Mouse (Mus musculus) hindbrain, postnatal 0 days (tissue): Measurements from ENCODE around the gene Akr7a5. TPM values are rescaled to one million over a fixed set of nuclear protein-coding genes. Genes with fewer than 3 reads are reported as not detected.

Source experiments
- ATAC-seq: fragments of 200-750 bp; cut with Nextera tagmentation; 2 replicates; pipeline ENCODE4 v1.8.0; 2017; ENCODE audit warnings: mild to moderate bottlenecking, moderate TSS enrichment, moderate library complexity
- DNase-seq: peaks from one replicate; pipeline ENCODE4 v3.0.0-alpha.2; 2015; ENCODE audit warnings: low spot score
- H3K27ac ChIP-seq: fragments of 300-500 bp; sonication (generic); 2 replicates; pipeline ENCODE4 v1.5.1; 2014; ENCODE audit warnings: mild to moderate bottlenecking
- H3K27me3 ChIP-seq: fragments of 300-500 bp; sonication (generic); 2 replicates; pipeline ENCODE4 v1.6.1; 2014; ENCODE audit warnings: low read length, mixed read lengths; ENCODE audit not compliant: insufficient read depth
- H3K36me3 ChIP-seq: fragments of 300-500 bp; sonication (generic); 2 replicates; pipeline ENCODE4 v1.6.1; 2014; ENCODE audit warnings: low read length, mixed read lengths; ENCODE audit not compliant: insufficient read depth
- H3K4me1 ChIP-seq: fragments of 300-500 bp; sonication (generic); 2 replicates; pipeline ENCODE4 v1.6.1; 2014; ENCODE audit warnings: antibody characterized with exemption, low read length, mixed read lengths; ENCODE audit not compliant: insufficient read depth
- H3K4me2 ChIP-seq: fragments of 300-500 bp; sonication (generic); 2 replicates; pipeline ENCODE4 v1.6.1; 2014; ENCODE audit warnings: low read depth, mild to moderate bottlenecking, low read length, moderate library complexity, mixed read lengths
- H3K4me3 ChIP-seq: fragments of 300-500 bp; sonication (generic); 2 replicates; pipeline ENCODE4 v1.5.1; 2014; ENCODE audit warnings: low read length
- H3K9ac ChIP-seq: fragments of 300-500 bp; sonication (generic); replicated peaks from 2 replicates; pipeline ENCODE4 v1.6.1; 2014; ENCODE audit warnings: mild to moderate bottlenecking, low read length, moderate library complexity, mixed read lengths
- H3K9me3 ChIP-seq: fragments of 300-500 bp; sonication (generic); 2 replicates; pipeline ENCODE4 v1.6.1; 2016; ENCODE audit warnings: low read length, mixed read lengths
- CTCF ChIP-seq: IDR thresholded peaks from 2 replicates; pipeline ENCODE4 v1.5.1; 2016; ENCODE audit warnings: antibody characterized with exemption, control low read depth, low read depth
- WGBS: fragments of 180-500 bp; shearing (Covaris S2); extraction: QIAGEN DNeasy Blood & Tissue Kit; methylation state at CpG from one replicate; pipeline ENCODE4 v1.1.7; 2014; 5-methylcytosine and 5-hydroxymethylcytosine counted together
- polyA plus RNA-seq: library from polyadenylated mRNA; unstranded; fragments of >200 nt; fragmentation: Nextera tagmentation; extraction: Ambion mirVana; gene quantifications from 2 replicates; pipeline ENCODE4 v1.2.1, GENCODE M21; 2015
- total RNA-seq: library from RNA; depleted of rRNA; stranded (reverse); fragments of >200 nt; gene quantifications from 2 replicates; pipeline ENCODE4 v1.2.3, GENCODE M21; 2014

Akr7a5 gene
- total and polyA plus RNA-seq, 2 experiments from 2014 or later: 58.5 to 67.6 TPM

DNA sequence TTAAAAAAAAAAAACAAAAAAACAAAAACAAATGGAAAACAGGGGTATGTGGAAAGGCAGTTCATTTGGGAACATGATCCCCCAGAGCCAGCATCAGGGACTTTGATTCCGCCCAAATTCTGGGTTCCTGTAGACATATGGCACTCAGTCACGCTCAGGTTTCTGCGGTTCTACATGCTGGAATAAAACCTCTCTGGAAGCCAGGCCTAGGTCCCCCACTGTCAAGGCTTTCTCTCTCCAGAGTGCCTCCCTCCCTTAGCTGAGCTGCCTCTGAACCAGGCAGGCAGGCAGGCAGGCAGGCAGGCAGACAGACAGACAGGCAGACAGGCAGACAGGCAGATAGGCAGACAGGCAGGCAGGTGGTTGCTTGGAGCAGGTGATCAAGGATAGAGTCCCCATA is 40.4 kb upstream of the Akr7a5 start:
- WGBS: 84% methylated on average over 3 of the region's 3 CpGs
- no peak overlapping the region for H3K4me3 ChIP-seq
- H3K4me2 ChIP-seq: no peak overlapping the region
- DNase-seq: no peak
- no peak overlapping the region for H3K9ac ChIP-seq
- H3K4me1 ChIP-seq: peaks cover 7% of the 10 kb centered on the region; the same call in 1 of the 2 replicates
- no peak for ATAC-seq
- 0 out of 2 replicates have a peak, but pooled peaks cover 8% of the 10 kb centered on the region for H3K36me3 ChIP-seq
- H3K27me3 ChIP-seq: no peaks in the 10 kb centered on the region
- no peak for TF ChIP-seq CTCF
- no peak overlapping the region for H3K27ac ChIP-seq
- H3K9me3 ChIP-seq: no peaks in the 10 kb centered on the region

DNA sequence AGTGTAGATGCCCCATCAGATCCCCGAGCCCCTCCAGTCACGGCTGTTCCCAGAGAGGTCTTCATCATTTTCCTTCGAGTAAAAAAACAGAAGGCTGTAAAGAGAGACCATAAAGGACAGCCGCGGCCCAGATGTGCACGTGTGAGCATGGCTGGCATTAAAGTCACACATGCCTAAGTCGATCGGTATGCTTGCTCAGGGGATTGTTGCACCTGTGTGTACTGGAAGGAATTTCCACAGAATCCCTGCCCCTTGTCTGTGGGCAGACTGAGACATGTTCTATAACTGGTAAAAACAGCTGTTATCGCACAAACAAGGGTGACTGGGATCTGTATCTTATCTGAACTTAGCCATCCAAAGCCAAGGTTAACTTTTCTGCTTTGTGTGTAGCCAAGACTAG is 39.0 kb upstream of the Akr7a5 start:
- 88% methylated on average over 9 of the region's 9 CpGs for WGBS
- ATAC-seq (no peak), DNase-seq (no peak)
- Histone ChIP-seq H3K36me3 (0 out of 2 replicates have a peak, but pooled peaks cover 8% of the 10 kb centered on the region), H3K4me1 (peaks cover 7% of the 10 kb centered on the region; the same call in 1 of the 2 replicates), H3K27ac (no peak overlapping the region), H3K27me3 (no peaks in the 10 kb centered on the region), H3K4me2 (no peak overlapping the region), H3K9ac (no peak overlapping the region), H3K9me3 (no peaks in the 10 kb centered on the region), H3K4me3 (no peak overlapping the region)
- no peak for TF ChIP-seq CTCF

DNA sequence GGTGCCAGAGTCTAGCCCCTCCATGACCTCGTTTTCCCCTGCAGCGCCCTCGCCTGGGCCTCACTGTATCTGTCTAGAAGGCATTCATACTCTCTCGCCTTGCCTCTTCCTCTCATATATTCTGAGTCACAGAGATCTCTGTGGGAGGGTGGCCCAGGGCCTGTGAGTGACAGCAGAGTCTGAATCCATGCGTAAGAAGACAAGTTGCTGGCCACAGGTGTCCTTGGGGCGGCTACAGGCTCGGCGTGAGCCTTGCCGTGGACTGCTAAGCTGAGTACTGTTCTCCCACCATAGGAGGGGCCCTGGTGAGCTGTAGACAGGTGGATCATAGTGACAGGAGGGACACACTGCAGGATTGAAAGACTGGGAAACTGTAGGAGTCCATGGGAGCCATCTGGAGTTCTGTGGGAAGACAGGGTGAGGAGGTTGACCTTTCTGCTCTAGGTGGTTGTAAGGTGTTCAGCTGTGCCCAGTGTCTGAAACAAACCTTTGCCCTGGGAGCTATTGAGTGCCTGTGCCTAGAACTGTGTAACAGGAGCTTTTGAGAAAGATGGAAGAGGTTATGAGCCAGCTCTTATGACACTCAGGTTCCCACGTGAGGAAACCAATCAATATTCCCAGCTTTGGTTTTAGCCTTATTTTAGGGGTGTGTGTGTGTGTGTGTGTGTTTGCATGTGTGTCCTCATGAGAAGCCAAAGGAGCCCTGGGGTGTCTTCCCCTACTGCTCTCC is 37.4 kb upstream of the Akr7a5 start:
- Histone ChIP-seq H3K4me3 (no peak overlapping the region), H3K4me1 (no peaks in the 10 kb centered on the region), H3K4me2 (no peak overlapping the region), H3K36me3 (0 out of 2 replicates have a peak, but pooled peaks cover 8% of the 10 kb centered on the region), H3K9ac (no peak overlapping the region), H3K27ac (no peak overlapping the region), H3K27me3 (no peaks in the 10 kb centered on the region), H3K9me3 (no peaks in the 10 kb centered on the region)
- DNase-seq (no peak), ATAC-seq (no peak)
- 79% methylated on average over 10 of the region's 10 CpGs for whole genome bisulfite sequencing
- TF ChIP-seq CTCF: no peak

DNA sequence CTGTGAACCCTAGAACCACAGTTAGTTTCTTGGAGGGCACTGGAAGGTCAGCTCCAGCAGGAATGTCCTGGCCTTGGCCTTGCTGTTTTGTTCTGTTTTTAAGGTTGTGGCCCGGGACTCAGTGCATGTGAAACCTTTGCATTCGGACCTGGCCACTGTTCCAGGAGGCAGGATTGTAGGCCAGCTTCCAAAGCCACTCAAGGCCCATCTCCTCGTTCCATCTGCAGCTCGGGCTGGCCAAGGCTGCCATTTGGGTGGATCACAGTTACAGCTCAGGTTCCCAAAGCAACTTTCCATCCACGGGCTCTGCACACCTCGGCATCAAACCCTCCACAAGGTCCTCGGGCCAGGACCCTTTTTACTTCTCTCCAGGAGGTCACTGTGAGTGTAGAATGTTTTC is 36.0 kb upstream of the Akr7a5 start:
- Histone ChIP-seq H3K27me3 (no peaks in the 10 kb centered on the region), H3K36me3 (0 out of 2 replicates have a peak, but pooled peaks cover 8% of the 10 kb centered on the region), H3K4me3 (no peak overlapping the region), H3K4me1 (no peaks in the 10 kb centered on the region), H3K4me2 (no peak overlapping the region), H3K9ac (no peak overlapping the region), H3K27ac (no peak overlapping the region), H3K9me3 (no peaks in the 10 kb centered on the region)
- WGBS: 86% methylated on average over 7 of the region's 7 CpGs
- no peak for ATAC-seq
- no peak for DNase-seq
- no peak for TF ChIP-seq CTCF

DNA sequence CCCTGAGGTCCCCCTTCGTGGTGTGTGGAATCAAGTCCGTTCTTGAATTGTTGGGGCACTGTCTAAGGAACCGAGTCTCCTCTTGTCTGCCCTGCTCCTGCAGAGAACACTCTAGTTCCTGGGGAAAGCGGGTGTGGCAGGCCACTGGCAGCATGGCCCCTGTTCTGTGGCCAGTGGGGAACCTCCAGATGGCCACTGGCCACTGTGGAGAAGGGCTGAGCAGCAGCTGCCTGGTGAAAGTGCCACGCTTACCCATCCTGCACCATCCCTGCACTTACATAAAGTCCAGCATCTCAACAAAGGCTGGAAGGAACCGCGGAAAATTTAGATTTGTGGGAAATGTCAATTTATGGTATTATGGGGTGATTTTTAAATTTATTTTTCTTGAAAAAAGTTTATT is 34.1 kb upstream of the Akr7a5 start:
- Histone ChIP-seq H3K9ac (no peak overlapping the region), H3K4me1 (no peaks in the 10 kb centered on the region), H3K27me3 (no peaks in the 10 kb centered on the region), H3K27ac (no peak overlapping the region), H3K36me3 (peaks cover 25% of the 10 kb centered on the region), H3K4me3 (no peak overlapping the region), H3K4me2 (no peak overlapping the region), H3K9me3 (no peaks in the 10 kb centered on the region)
- DNase-seq (no peak), ATAC-seq (no peak)
- 69% methylated on average over 7 of the region's 7 CpGs for WGBS
- TF ChIP-seq CTCF: no peak

DNA sequence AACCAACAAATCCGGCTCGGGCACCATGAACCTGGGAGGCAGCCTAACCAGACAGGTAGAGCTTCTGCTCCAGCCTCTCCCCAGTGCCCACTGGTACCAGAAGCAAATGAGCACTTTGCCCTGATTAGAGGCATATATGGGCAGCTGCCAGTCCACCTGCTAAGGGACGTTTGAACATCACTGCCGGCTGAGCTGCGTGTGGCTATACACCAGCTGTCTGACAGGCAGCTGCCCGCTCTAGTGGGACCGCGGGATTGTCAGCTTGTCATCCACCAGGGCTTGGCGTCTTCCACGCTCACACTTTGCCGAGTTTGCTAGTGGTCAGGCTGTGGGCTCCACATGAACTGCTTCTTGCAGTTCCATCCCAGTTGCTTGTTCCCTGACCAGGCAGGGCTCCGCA is 30.0 kb upstream of the Akr7a5 start:
- no peak for ATAC-seq
- Histone ChIP-seq H3K4me2 (no peak overlapping the region), H3K27ac (no peak overlapping the region), H3K9me3 (no peaks in the 10 kb centered on the region), H3K27me3 (no peaks in the 10 kb centered on the region), H3K4me3 (no peak overlapping the region), H3K36me3 (peaks cover 24% of the 10 kb centered on the region), H3K4me1 (no peaks in the 10 kb centered on the region; the same call in 1 of the 2 replicates), H3K9ac (no peak overlapping the region)
- WGBS: 76% methylated on average over 12 of the region's 12 CpGs
- DNase-seq: no peak
- no peak for TF ChIP-seq CTCF

DNA sequence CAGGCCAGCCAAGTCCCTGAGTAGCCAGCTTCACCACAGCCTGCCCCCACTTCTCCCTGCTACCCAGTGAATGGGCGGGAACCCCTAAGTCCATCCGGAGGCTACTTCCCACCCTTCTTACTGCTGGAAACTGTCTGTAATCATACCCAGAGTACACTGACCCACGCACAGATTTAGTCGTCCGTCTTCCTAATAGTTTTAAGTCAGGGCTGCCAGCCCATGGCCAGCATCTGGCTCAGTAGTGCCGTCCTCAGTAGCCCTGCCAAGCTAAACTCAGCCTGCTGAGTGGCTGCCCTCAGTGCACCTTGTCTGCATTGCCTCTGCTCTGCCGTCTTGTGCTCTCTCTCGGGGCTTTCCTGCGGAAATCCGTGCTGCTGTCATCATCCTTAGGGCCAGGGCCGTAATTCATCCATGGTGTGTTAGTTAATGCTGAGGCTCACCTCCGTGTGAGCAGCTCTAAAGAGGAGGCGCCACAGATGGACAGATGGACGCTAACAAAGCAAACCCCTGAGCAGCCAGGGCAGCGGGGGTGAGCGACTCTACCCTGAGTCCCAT is 28.7 kb upstream of the Akr7a5 start:
- Histone ChIP-seq H3K4me2 (no peak overlapping the region), H3K9ac (no peak overlapping the region), H3K27ac (no peak overlapping the region), H3K4me3 (no peak overlapping the region), H3K9me3 (no peaks in the 10 kb centered on the region), H3K27me3 (no peaks in the 10 kb centered on the region), H3K4me1 (no peaks in the 10 kb centered on the region; the same call in 1 of the 2 replicates), H3K36me3 (peaks cover 25% of the 10 kb centered on the region)
- ATAC-seq (no peak), DNase-seq (no peak)
- TF ChIP-seq CTCF: no peak
- WGBS: 69% methylated on average over 16 of the region's 16 CpGs
